Mouse (Mus musculus) stomach, postnatal 0 days (tissue): ENCODE results near the gene 2900011O08Rik. TPM values are rescaled to one million over a fixed set of nuclear protein-coding genes. Genes with fewer than 3 reads are reported as not detected.
"Not testable (repeated sequence)": the region's sequence is repeated elsewhere in the genome, so short reads cannot be mapped to it uniquely, and the experiment has no call there.

Experiments
- ATAC-seq: fragments of 200-750 bp; cut with Nextera tagmentation; 2 replicates; pipeline ENCODE4 v1.8.0; 2017; ENCODE audit not compliant: low FRiP score, low TSS enrichment
- DNase-seq: peaks from one replicate; pipeline ENCODE4 v3.0.0-alpha.2; 2016; ENCODE audit warnings: low spot score
- H3K27ac ChIP-seq: fragments of 300-500 bp; sonication (generic); replicated peaks from 2 replicates; pipeline ENCODE4 v1.5.1; 2014; ENCODE audit warnings: mild to moderate bottlenecking, control low read depth
- H3K27me3 ChIP-seq: fragments of 300-500 bp; sonication (generic); 2 replicates; pipeline ENCODE4 v1.6.1; 2014; ENCODE audit warnings: low read length; ENCODE audit not compliant: control insufficient read depth, insufficient read depth
- H3K36me3 ChIP-seq: fragments of 300-500 bp; sonication (generic); 2 replicates; pipeline ENCODE4 v1.6.1; 2014; ENCODE audit warnings: low read length, mixed read lengths; ENCODE audit not compliant: control insufficient read depth, insufficient read depth
- H3K4me1 ChIP-seq: fragments of 300-500 bp; sonication (generic); replicated peaks from 2 replicates; pipeline ENCODE4 v1.6.1; 2014; ENCODE audit warnings: antibody characterized with exemption; ENCODE audit not compliant: control insufficient read depth, insufficient read depth
- H3K4me2 ChIP-seq: fragments of 300-500 bp; sonication (generic); replicated peaks from 2 replicates; pipeline ENCODE4 v1.6.1; 2014; ENCODE audit warnings: low read depth, mild to moderate bottlenecking, control low read depth, moderate library complexity
- H3K4me3 ChIP-seq: fragments of 300-500 bp; sonication (generic); 2 replicates; pipeline ENCODE4 v1.5.1; 2014; ENCODE audit warnings: low read depth, low read length, control low read depth
- H3K9ac ChIP-seq: fragments of 300-500 bp; sonication (generic); 2 replicates; pipeline ENCODE4 v1.6.1; 2014; ENCODE audit warnings: mild to moderate bottlenecking, low read length, control low read depth, mixed read lengths
- H3K9me3 ChIP-seq: fragments of 300-500 bp; sonication (generic); 2 replicates; pipeline ENCODE4 v1.6.1; 2016; ENCODE audit warnings: low read length; ENCODE audit not compliant: control insufficient read depth
- CTCF ChIP-seq: IDR thresholded peaks from 2 replicates; pipeline ENCODE4 v1.5.1; 2016; ENCODE audit warnings: antibody characterized with exemption, low read depth, mild to moderate bottlenecking, moderate library complexity
- EP300 ChIP-seq: optimal IDR thresholded peaks from 2 replicates; pipeline ENCODE3; 2016; ENCODE audit warnings: antibody characterized with exemption
- WGBS: fragments of 180-500 bp; shearing (Covaris S2); extraction: QIAGEN DNeasy Blood & Tissue Kit; methylation state at CpG from one replicate; pipeline ENCODE4 v1.1.7; 2014; 5-methylcytosine and 5-hydroxymethylcytosine counted together
- polyA plus RNA-seq: library from polyadenylated mRNA; unstranded; fragments of >200 nt; fragmentation: Nextera tagmentation; extraction: Ambion mirVana; gene quantifications from 2 replicates; pipeline ENCODE4 v1.2.1, GENCODE M21; 2015

The 2900011O08Rik gene
- polyA plus RNA-seq, 1 experiment from 2014 or later = 0.70 TPM

- Histone ChIP-seq H3K9me3 (no peaks in the 10 kb centered on the region), H3K4me1 (no peaks in the 10 kb centered on the region), H3K27ac (no peak overlapping the region), H3K36me3 (no peaks in the 10 kb centered on the region), H3K4me2 (no peak overlapping the region), H3K4me3 (no peak overlapping the region), H3K9ac (no peak overlapping the region), H3K27me3 (no peaks in the 10 kb centered on the region)
- TF ChIP-seq CTCF (no peak), EP300 (no peak)
- WGBS = 61% methylated on average over 4 of the region's 4 CpGs
- ATAC-seq (no peak), DNase-seq (no peak)
Measured at GRCm38 (mm10) chr16:13945153-13945552, 41.3 kb upstream of the 2900011O08Rik start.

GRCm38 (mm10) chr16:13946306-13946705, 40.1 kb upstream of the 2900011O08Rik start:
- Histone ChIP-seq H3K27ac (no peak overlapping the region), H3K4me1 (no peaks in the 10 kb centered on the region), H3K9me3 (no peaks in the 10 kb centered on the region), H3K9ac (no peak overlapping the region), H3K4me3 (no peak overlapping the region), H3K4me2 (no peak overlapping the region), H3K27me3 (no peaks in the 10 kb centered on the region), H3K36me3 (no peaks in the 10 kb centered on the region)
- ATAC-seq = no peak
- WGBS = 89% methylated on average over 1 of the region's 1 CpGs
- TF ChIP-seq CTCF (no peak), EP300 (no peak)
- DNase-seq = no peak

- 68% methylated on average over 3 of the region's 3 CpGs for WGBS
- Histone ChIP-seq H3K27me3 (no peaks in the 10 kb centered on the region), H3K9ac (no peak overlapping the region), H3K4me1 (no peaks in the 10 kb centered on the region), H3K36me3 (no peaks in the 10 kb centered on the region), H3K4me3 (no peak overlapping the region), H3K9me3 (no peaks in the 10 kb centered on the region), H3K27ac (no peak overlapping the region), H3K4me2 (no peak overlapping the region)
- no peak for DNase-seq
- TF ChIP-seq EP300 (no peak), CTCF (no peak)
- ATAC-seq = no peak
Measured at GRCm38 (mm10) chr16:13951245-13951644, 35.2 kb upstream of the 2900011O08Rik start.

- Histone ChIP-seq H3K27ac (no peak overlapping the region), H3K4me3 (no peak overlapping the region), H3K36me3 (no peaks in the 10 kb centered on the region), H3K27me3 (no peaks in the 10 kb centered on the region), H3K4me2 (no peak overlapping the region), H3K9me3 (no peaks in the 10 kb centered on the region), H3K4me1 (no peaks in the 10 kb centered on the region), H3K9ac (no peak overlapping the region)
- 14% methylated on average over 1 of the region's 1 CpGs for WGBS
- ATAC-seq = no peak
- no peak for TF ChIP-seq CTCF
- TF ChIP-seq EP300 = no peak
- no peak for DNase-seq
Measured at GRCm38 (mm10) chr16:13962053-13962452, 24.4 kb upstream of the 2900011O08Rik start.

GRCm38 (mm10) chr16:13969096-13969495, 17.3 kb upstream of the 2900011O08Rik start:
- Histone ChIP-seq H3K4me2 (no peak overlapping the region), H3K27ac (no peak overlapping the region), H3K4me3 (no peak overlapping the region), H3K27me3 (no peaks in the 10 kb centered on the region), H3K9ac (no peak overlapping the region), H3K36me3 (no peaks in the 10 kb centered on the region), H3K9me3 (no peaks in the 10 kb centered on the region), H3K4me1 (no peaks in the 10 kb centered on the region)
- TF ChIP-seq EP300 (no peak), CTCF (no peak)
- whole genome bisulfite sequencing = 27% methylated on average over 1 of the region's 1 CpGs
- DNase-seq (no peak), ATAC-seq (peak; percentile 61)

GRCm38 (mm10) chr16:13972051-13972450, 14.4 kb upstream of the 2900011O08Rik start:
- Histone ChIP-seq H3K4me3 (no peak overlapping the region), H3K4me1 (no peaks in the 10 kb centered on the region), H3K9ac (no peak overlapping the region), H3K4me2 (no peak overlapping the region), H3K36me3 (no peaks in the 10 kb centered on the region), H3K27me3 (no peaks in the 10 kb centered on the region), H3K9me3 (no peaks in the 10 kb centered on the region), H3K27ac (no peak overlapping the region)
- ATAC-seq = no peak
- no peak for DNase-seq
- WGBS = 87% methylated on average over 8 of the region's 8 CpGs
- TF ChIP-seq CTCF = no peak
- no peak for TF ChIP-seq EP300

GRCm38 (mm10) chr16:13976358-13976896, 10.0 kb upstream of the 2900011O08Rik start:
- DNase-seq, ATAC-seq, H3K36me3 ChIP-seq, H3K27ac ChIP-seq, H3K9me3 ChIP-seq, H3K4me2 ChIP-seq, H3K27me3 ChIP-seq, H3K9ac ChIP-seq, H3K4me1 ChIP-seq, H3K4me3 ChIP-seq: not testable (repeated sequence)
- 85% methylated on average over 4 of the region's 4 CpGs for WGBS

GRCm38 (mm10) chr16:13977026-13977425, 9.4 kb upstream of the 2900011O08Rik start:
- not testable (repeated sequence) for H3K9ac ChIP-seq, H3K4me3 ChIP-seq, H3K36me3 ChIP-seq, ATAC-seq, H3K27ac ChIP-seq, H3K9me3 ChIP-seq, H3K4me1 ChIP-seq, DNase-seq, H3K27me3 ChIP-seq, H3K4me2 ChIP-seq
- 59% methylated on average over 1 of the region's 1 CpGs for WGBS

GRCm38 (mm10) chr16:13981726-13982125, 4.7 kb upstream of the 2900011O08Rik start:
- H3K27me3 ChIP-seq, H3K27ac ChIP-seq, H3K4me1 ChIP-seq, H3K4me2 ChIP-seq, ATAC-seq, DNase-seq, H3K4me3 ChIP-seq, H3K9me3 ChIP-seq, H3K9ac ChIP-seq, H3K36me3 ChIP-seq: not testable (repeated sequence)
- 88% methylated on average over 3 of the region's 3 CpGs for WGBS
